13 mouse cellular contexts compared by ENCODE assay signal in the genomic region with DNA sequence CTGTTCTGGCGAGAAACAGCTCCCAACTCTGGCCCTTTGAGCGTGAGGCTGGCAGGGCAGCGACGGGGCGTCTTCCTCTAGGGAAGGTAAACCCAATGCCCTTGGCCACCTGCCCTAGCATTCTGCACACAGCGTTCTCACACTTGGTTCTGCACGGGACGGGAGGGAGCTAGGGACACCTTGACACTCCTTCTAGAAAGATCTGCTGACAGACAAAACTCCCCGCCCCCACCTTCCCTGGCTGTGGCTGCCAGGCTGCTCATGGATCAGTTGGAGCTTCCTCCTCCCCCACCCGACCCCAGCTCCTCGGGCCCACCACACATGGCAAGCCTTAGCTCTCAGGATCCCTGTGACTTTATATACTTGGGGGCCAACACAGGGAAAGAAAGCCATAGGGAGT.
DNase-seq lines count a peak whose midpoint lies in the region; ATAC-seq lines count a peak whose summit lies in the region.
"Had no signal": no experiment of that assay in that cellular context is flagged by ENCODE, and none has a peak within 500 bp of the region (broad histone marks: within the 10 kb centered on the region; RNA-seq: fewer than 3 reads in every experiment).

No protein-coding gene starts in this region.

- H3K27ac ChIP-seq in hindbrain, embryonic 16.5 days (ENCODE audit: low read depth, low read length) = peak overlapping the region; percentile 48
- no peak overlapping the region for H3K27ac ChIP-seq in hindbrain, embryonic 11.5 days (ENCODE audit: low read depth, low read length)
- H3K27ac ChIP-seq: embryonic facial prominence, embryonic 12.5 days; midbrain, embryonic 13.5 days; neural tube, embryonic 12.5 days had no signal

- no peak overlapping the region for H3K4me2 ChIP-seq in hindbrain, embryonic 16.5 days (ENCODE audit: low read length)
- no peak overlapping the region for H3K4me2 ChIP-seq in hindbrain, embryonic 11.5 days (replicated peaks; ENCODE audit: low read depth, low read length)
- H3K4me2 ChIP-seq: embryonic facial prominence, embryonic 12.5 days; midbrain, embryonic 13.5 days; neural tube, embryonic 12.5 days had no signal

- no peaks in the 10 kb centered on the region for H3K9me3 ChIP-seq in hindbrain, embryonic 16.5 days (ENCODE audit: control insufficient read depth, low read length)
- H3K9me3 ChIP-seq in hindbrain, embryonic 11.5 days (ENCODE audit: control insufficient read depth, low read length) = no peaks in the 10 kb centered on the region
- H3K9me3 ChIP-seq: embryonic facial prominence, embryonic 12.5 days; midbrain, embryonic 13.5 days; neural tube, embryonic 12.5 days had no signal

- H3K27me3 ChIP-seq in hindbrain, embryonic 16.5 days (replicated peaks; ENCODE audit: control insufficient read depth, insufficient read depth, low read length) = no peaks in the 10 kb centered on the region
- H3K27me3 ChIP-seq in hindbrain, embryonic 11.5 days (ENCODE audit: control insufficient read depth, insufficient read depth, low read length) = no peaks in the 10 kb centered on the region
- H3K27me3 ChIP-seq: embryonic facial prominence, embryonic 12.5 days had no signal

- intact Hi-C loops in gastrocnemius, postnatal 36 days (cut with DNase I) = no loop called here

- no peaks in the 10 kb centered on the region for H3K36me3 ChIP-seq in hindbrain, embryonic 16.5 days (ENCODE audit: control insufficient read depth, insufficient read depth, low read length)
- no peaks in the 10 kb centered on the region for H3K36me3 ChIP-seq in hindbrain, embryonic 11.5 days (ENCODE audit: control insufficient read depth, insufficient read depth, low read length)
- H3K36me3 ChIP-seq: embryonic facial prominence, embryonic 12.5 days; midbrain, embryonic 13.5 days; neural tube, embryonic 12.5 days had no signal

- no peaks in the 10 kb centered on the region; the same call in 1 of the 2 replicates for H3K4me1 ChIP-seq in hindbrain, embryonic 16.5 days (ENCODE audit: control insufficient read depth, insufficient read depth, low read depth, low read length)
- H3K4me1 ChIP-seq in hindbrain, embryonic 11.5 days (replicated peaks; ENCODE audit: control insufficient read depth, insufficient read depth, low read length) = no peaks in the 10 kb centered on the region
- H3K4me1 ChIP-seq: neural tube, embryonic 12.5 days had no signal

- no peak overlapping the region for H3K4me3 ChIP-seq in hindbrain, embryonic 16.5 days (ENCODE audit: low read length)
- no peak overlapping the region for H3K4me3 ChIP-seq in hindbrain, embryonic 11.5 days (ENCODE audit: low read depth, low read length)
- H3K4me3 ChIP-seq: embryonic facial prominence, embryonic 12.5 days; midbrain, embryonic 13.5 days; neural tube, embryonic 12.5 days had no signal

- DNase-seq in hindbrain, embryonic 11.5 days (ENCODE audit: low spot score) = no peak
- peak; percentile 46 for DNase-seq in testis, postnatal 14 days (ENCODE audit: low spot score)
- DNase-seq in testis, postnatal 10 days (ENCODE audit: low spot score) = no peak
- peak; percentile 84 to 86 for DNase-seq in cerebellum, postnatal 10 days
- DNase-seq in kidney, postnatal 25 days = peak; percentile 60 to 87
- no peak for DNase-seq in gastrocnemius, postnatal 36 days
- DNase-seq: lung, postnatal 36 days had no signal

- ATAC-seq in hindbrain, embryonic 16.5 days = peak; percentile 15; the same call in 1 of the 2 replicates
- ATAC-seq in hindbrain, embryonic 11.5 days (ENCODE audit: low FRiP score) = no peak
- ATAC-seq in monocyte, adult 5-6 weeks (replicated peaks; ENCODE audit: insufficient number of reproducible peaks, low FRiP score, low TSS enrichment, poor library complexity, severe bottlenecking) = no peak
- ATAC-seq: inflammation-experienced regulatory T-cells, adult 6 months; midbrain, embryonic 13.5 days had no signal

- no peak overlapping the region for H3K9ac ChIP-seq in hindbrain, embryonic 16.5 days (ENCODE audit: low read depth, low read length)
- H3K9ac ChIP-seq in hindbrain, embryonic 11.5 days (ENCODE audit: low read depth, low read length) = no peak overlapping the region
- H3K9ac ChIP-seq: embryonic facial prominence, embryonic 12.5 days; midbrain, embryonic 13.5 days; neural tube, embryonic 12.5 days had no signal

- 73% methylated on average over 11 of the region's 11 CpGs for WGBS in hindbrain, embryonic 16.5 days
- 70% methylated on average over 11 of the region's 11 CpGs for WGBS in hindbrain, embryonic 11.5 days

Comparison
In these comparisons a context has a peak if more than half of its experiments do, and no peak if none do; other contexts are left out.
1. DNase-seq: peak in testis, postnatal 14 days (single experiment), cerebellum, postnatal 10 days (2 of 2) and kidney, postnatal 25 days (2 of 2); none in hindbrain, embryonic 11.5 days (single experiment), testis, postnatal 10 days (single experiment) and gastrocnemius, postnatal 36 days (0 of 2).